Mouse (Mus musculus) myocyte (in vitro differentiated cells): ENCODE measurements around the gene Ablim1. TPM values are rescaled to one million over a fixed set of nuclear protein-coding genes. Genes with fewer than 3 reads are reported as not detected.

ENCODE experiments used
- H3K27me3 ChIP-seq: one replicate; pipeline ENCODE4 v1.6.1; 2011; ENCODE audit not compliant: control insufficient read depth, insufficient read depth, insufficient read length
- H3K36me3 ChIP-seq: one replicate; pipeline ENCODE4 v1.6.1; 2011; ENCODE audit not compliant: control insufficient read depth, insufficient read depth
- H3K4me2 ChIP-seq: one replicate; pipeline ENCODE4 v1.6.1; 2011; ENCODE audit warnings: low read depth, control low read depth
- H3K4me3 ChIP-seq: one replicate; pipeline ENCODE4 v1.5.1; 2011; ENCODE audit warnings: mild to moderate bottlenecking, control low read depth, moderate library complexity
- H3K79me2 ChIP-seq: one replicate; pipeline ENCODE4 v1.6.1; 2011; ENCODE audit not compliant: control insufficient read depth, insufficient read depth
- H3ac ChIP-seq: one replicate; pipeline ENCODE4 v1.6.1; 2011; ENCODE audit not compliant: control insufficient read depth, insufficient read length
- CEBPB ChIP-seq: IDR thresholded peaks from 2 replicates; pipeline ENCODE4 v1.6.1; 2011; ENCODE audit warnings: mild to moderate bottlenecking, moderate library complexity; ENCODE audit not compliant: poor library complexity, insufficient read depth, severe bottlenecking
- E2F4 ChIP-seq: IDR thresholded peaks from one replicate; pipeline ENCODE4 v1.6.1; 2011; ENCODE audit warnings: mild to moderate bottlenecking, control low read depth, moderate library complexity; ENCODE audit not compliant: insufficient read depth
- MAX ChIP-seq: IDR thresholded peaks from one replicate; pipeline ENCODE4 v1.6.1; 2011; ENCODE audit warnings: low read depth, mild to moderate bottlenecking, control low read depth
- MYOD1 ChIP-seq, 3 experiments: IDR thresholded peaks; one replicate each; pipeline ENCODE4 v1.6.1; 2011; ENCODE audit warnings: control low read depth in 2 of 3, low read depth in 2 of 3, mild to moderate bottlenecking in 2 of 3, moderate library complexity in 1 of 3; ENCODE audit not compliant: insufficient read length in 2 of 3, control insufficient read depth in 1 of 3
- MYOG ChIP-seq, 3 experiments: IDR thresholded peaks; one replicate each; pipeline ENCODE4 v1.6.1; 2011; ENCODE audit warnings: control low read depth in 2 of 3, low read depth in 2 of 3, mild to moderate bottlenecking in 2 of 3; ENCODE audit not compliant: insufficient read length in 2 of 3, control insufficient read depth in 1 of 3, insufficient read depth in 1 of 3
- POLR2A ChIP-seq: IDR thresholded peaks from one replicate; pipeline ENCODE4 v1.6.1; 2011; ENCODE audit warnings: low read depth, mild to moderate bottlenecking, control low read depth, moderate library complexity; ENCODE audit not compliant: insufficient read length
- POLR2AphosphoS2 ChIP-seq: IDR thresholded peaks from one replicate; pipeline ENCODE4 v1.6.1; 2011; ENCODE audit warnings: low read depth, control low read depth; ENCODE audit not compliant: insufficient read length
- REST ChIP-seq: IDR thresholded peaks from one replicate; pipeline ENCODE4 v1.6.1; 2011; ENCODE audit warnings: mild to moderate bottlenecking, control low read depth, moderate library complexity; ENCODE audit not compliant: insufficient read depth, insufficient read length
- SRF ChIP-seq: IDR thresholded peaks from one replicate; pipeline ENCODE4 v1.6.1; 2011; ENCODE audit warnings: low read depth; ENCODE audit not compliant: control insufficient read depth, insufficient read length
- TCF12 ChIP-seq: IDR thresholded peaks from one replicate; pipeline ENCODE4 v1.6.1; 2011; ENCODE audit warnings: mild to moderate bottlenecking, control low read depth; ENCODE audit not compliant: poor library complexity, insufficient read depth, severe bottlenecking
- TCF3 ChIP-seq: IDR thresholded peaks from one replicate; pipeline ENCODE4 v1.6.1; 2011; ENCODE audit warnings: low read depth, control low read depth; ENCODE audit not compliant: insufficient read length
- USF1 ChIP-seq: IDR thresholded peaks from one replicate; pipeline ENCODE4 v1.6.1; 2011; ENCODE audit warnings: low read depth, mild to moderate bottlenecking, control low read depth, moderate library complexity
- polyA plus RNA-seq: library from polyadenylated mRNA; unstranded; fragments of >200 nt; fragmentation: generic; extraction: Trizol; gene quantifications from one replicate; pipeline ENCODE4 v1.2.1, GENCODE M21; 2012; ENCODE audit warnings: missing spikeins

The Ablim1 gene
- polyA plus RNA-seq, 1 experiment: 29.9 TPM

- H3K79me2 ChIP-seq: no peaks in the 10 kb centered on the region
Observed at GRCm38 (mm10) chr19:57335135-57335534, 20.4 kb upstream of the Ablim1 start.

GRCm38 (mm10) chr19:57333356-57333755 lies 18.6 kb upstream of the Ablim1 start:
- Histone ChIP-seq H3ac (no peak overlapping the region), H3K4me3 (no peak overlapping the region), H3K79me2 (no peaks in the 10 kb centered on the region), H3K27me3 (no peaks in the 10 kb centered on the region), H3K36me3 (no peaks in the 10 kb centered on the region), H3K4me2 (no peak overlapping the region)
- TF ChIP-seq E2F4 (no peak), TCF3 (no peak), POLR2AphosphoS2 (no peak), CEBPB (no peak), SRF (no peak), MYOG (IDR thresholded peaks at IDR 0.05; ENCODE audit: control insufficient read depth in 1 of 3, insufficient read depth in 1 of 3, insufficient read length in 2 of 3, low read depth in 2 of 3) (no peak), TCF12 (no peak), USF1 (no peak), MAX (no peak), POLR2A (no peak), MYOD1 (IDR thresholded peaks at IDR 0.05; ENCODE audit: control insufficient read depth in 1 of 3, insufficient read length in 2 of 3, low read depth in 2 of 3) (no peak), REST (no peak)

More at GRCm38 (mm10) chr19:57335135-57335534, 20.4 kb upstream of the Ablim1 start:
- Histone ChIP-seq H3ac (no peak overlapping the region), H3K4me2 (no peak overlapping the region), H3K4me3 (no peak overlapping the region), H3K27me3 (no peaks in the 10 kb centered on the region), H3K36me3 (no peaks in the 10 kb centered on the region)
- TF ChIP-seq MAX (no peak), USF1 (no peak), MYOD1 (IDR thresholded peaks at IDR 0.05; ENCODE audit: control insufficient read depth in 1 of 3, insufficient read length in 2 of 3, low read depth in 2 of 3) (no peak), REST (no peak), POLR2AphosphoS2 (no peak), CEBPB (no peak), TCF12 (no peak), MYOG (IDR thresholded peaks at IDR 0.05; ENCODE audit: control insufficient read depth in 1 of 3, insufficient read depth in 1 of 3, insufficient read length in 2 of 3, low read depth in 2 of 3) (no peak), TCF3 (no peak)

- no peaks in the 10 kb centered on the region for H3K27me3 ChIP-seq
- H3K79me2 ChIP-seq: no peaks in the 10 kb centered on the region
- TF ChIP-seq MYOD1 (IDR thresholded peaks at IDR 0.05; ENCODE audit: control insufficient read depth in 1 of 3, insufficient read length in 2 of 3, low read depth in 2 of 3) (no peak), USF1 (no peak), TCF12 (no peak), POLR2A (no peak), CEBPB (no peak), E2F4 (no peak), TCF3 (no peak), MYOG (IDR thresholded peaks at IDR 0.05; ENCODE audit: control insufficient read depth in 1 of 3, insufficient read depth in 1 of 3, insufficient read length in 2 of 3, low read depth in 2 of 3) (no peak), POLR2AphosphoS2 (no peak), MAX (no peak), SRF (no peak), REST (no peak)
- no peak overlapping the region for H3ac ChIP-seq
- H3K4me2 ChIP-seq: no peak overlapping the region
- H3K4me3 ChIP-seq: no peak overlapping the region
- H3K36me3 ChIP-seq: no peaks in the 10 kb centered on the region
Observed at GRCm38 (mm10) chr19:57331237-57331636, 16.5 kb upstream of the Ablim1 start.

GRCm38 (mm10) chr19:57330309-57330708 lies 15.6 kb upstream of the Ablim1 start:
- no peak overlapping the region for H3K4me2 ChIP-seq
- H3K79me2 ChIP-seq: no peaks in the 10 kb centered on the region
- H3K27me3 ChIP-seq: no peaks in the 10 kb centered on the region
- H3K36me3 ChIP-seq: no peaks in the 10 kb centered on the region
- TF ChIP-seq REST: no peak
- TF ChIP-seq MYOD1 (IDR thresholded peaks at IDR 0.05; ENCODE audit: control insufficient read depth in 1 of 3, insufficient read length in 2 of 3, low read depth in 2 of 3): no peak
- TF ChIP-seq USF1: no peak
- no peak for TF ChIP-seq MAX
- TF ChIP-seq TCF3: no peak
- TF ChIP-seq POLR2AphosphoS2: no peak
- TF ChIP-seq E2F4: no peak
- TF ChIP-seq POLR2A: no peak
- no peak overlapping the region for H3K4me3 ChIP-seq
- H3ac ChIP-seq: no peak overlapping the region

GRCm38 (mm10) chr19:57328792-57329191 lies 14.1 kb upstream of the Ablim1 start:
- Histone ChIP-seq H3K4me2 (peak overlapping the region; percentile 69), H3ac (no peak overlapping the region), H3K36me3 (no peaks in the 10 kb centered on the region)

More at GRCm38 (mm10) chr19:57328792-57329191, 14.1 kb upstream of the Ablim1 start:
- H3K4me3 ChIP-seq: no peak overlapping the region
- H3K79me2 ChIP-seq: no peaks in the 10 kb centered on the region
- H3K27me3 ChIP-seq: no peaks in the 10 kb centered on the region
- TF ChIP-seq MYOD1 (IDR thresholded peaks at IDR 0.05; ENCODE audit: control insufficient read depth in 1 of 3, insufficient read length in 2 of 3, low read depth in 2 of 3) (no peak), MYOG (IDR thresholded peaks at IDR 0.05; ENCODE audit: control insufficient read depth in 1 of 3, insufficient read depth in 1 of 3, insufficient read length in 2 of 3, low read depth in 2 of 3) (no peak), SRF (no peak), MAX (no peak), CEBPB (no peak), REST (no peak), TCF12 (no peak), TCF3 (no peak), USF1 (no peak), POLR2AphosphoS2 (no peak), POLR2A (no peak), E2F4 (no peak)
